Mouse (Mus musculus) hindbrain, embryonic 16.5 days (tissue): Measurements from ENCODE around the gene Setdb2. TPM values are rescaled to one million over a fixed set of nuclear protein-coding genes. Genes with fewer than 3 reads are reported as not detected.
A peak's percentile ranks its signal among the peaks of the same experiment; 100 is the strongest.
"Not testable (repeated sequence)": the region's sequence is repeated elsewhere in the genome, so short reads cannot be mapped to it uniquely, and the experiment has no call there.

Source experiments
- ATAC-seq: fragments of 200-750 bp; cut with Nextera tagmentation; 2 replicates; pipeline ENCODE4 v1.8.0; 2017; ENCODE audit warnings: moderate TSS enrichment, moderate library complexity
- H3K27ac ChIP-seq: fragments of 300-500 bp; sonication (generic); 2 replicates; pipeline ENCODE4 v1.5.1; 2014; ENCODE audit warnings: low read depth, mild to moderate bottlenecking, control low read depth, low read length, moderate library complexity
- H3K27me3 ChIP-seq: fragments of 300-500 bp; sonication (generic); replicated peaks from 2 replicates; pipeline ENCODE4 v1.6.1; 2014; ENCODE audit warnings: low read length; ENCODE audit not compliant: control insufficient read depth, insufficient read depth
- H3K36me3 ChIP-seq: fragments of 300-500 bp; sonication (generic); 2 replicates; pipeline ENCODE4 v1.6.1; 2014; ENCODE audit warnings: mild to moderate bottlenecking, low read length, moderate library complexity, mixed read lengths; ENCODE audit not compliant: control insufficient read depth, insufficient read depth
- H3K4me1 ChIP-seq: fragments of 300-500 bp; sonication (generic); 2 replicates; pipeline ENCODE4 v1.6.1; 2014; ENCODE audit warnings: low read depth, low read length; ENCODE audit not compliant: control insufficient read depth, insufficient read depth
- H3K4me2 ChIP-seq: fragments of 300-500 bp; sonication (generic); 2 replicates; pipeline ENCODE4 v1.6.1; 2014; ENCODE audit warnings: mild to moderate bottlenecking, low read length, control low read depth, moderate library complexity
- H3K4me3 ChIP-seq: fragments of 300-500 bp; sonication (generic); 2 replicates; pipeline ENCODE4 v1.5.1; 2014; ENCODE audit warnings: mild to moderate bottlenecking, low read length, control low read depth, moderate library complexity
- H3K9ac ChIP-seq: fragments of 300-500 bp; sonication (generic); 2 replicates; pipeline ENCODE4 v1.6.1; 2014; ENCODE audit warnings: low read depth, mild to moderate bottlenecking, control low read depth, low read length, moderate library complexity
- H3K9me3 ChIP-seq: fragments of 300-500 bp; sonication (generic); 2 replicates; pipeline ENCODE4 v1.6.1; 2014; ENCODE audit warnings: mild to moderate bottlenecking, low read length, moderate library complexity; ENCODE audit not compliant: control insufficient read depth
- WGBS: fragments of 180-500 bp; shearing (Covaris S2); extraction: QIAGEN DNeasy Blood & Tissue Kit; methylation state at CpG from one replicate; pipeline ENCODE4 v1.1.7; 2014; 5-methylcytosine and 5-hydroxymethylcytosine counted together
- polyA plus RNA-seq: library from polyadenylated mRNA; unstranded; fragments of >200 nt; fragmentation: Nextera tagmentation; extraction: Ambion mirVana; gene quantifications from 2 replicates; pipeline ENCODE4 v1.2.1, GENCODE M21; 2015

The Setdb2 gene
- polyA plus RNA-seq, 1 experiment from 2014 or later, result 6.0 TPM

DNA sequence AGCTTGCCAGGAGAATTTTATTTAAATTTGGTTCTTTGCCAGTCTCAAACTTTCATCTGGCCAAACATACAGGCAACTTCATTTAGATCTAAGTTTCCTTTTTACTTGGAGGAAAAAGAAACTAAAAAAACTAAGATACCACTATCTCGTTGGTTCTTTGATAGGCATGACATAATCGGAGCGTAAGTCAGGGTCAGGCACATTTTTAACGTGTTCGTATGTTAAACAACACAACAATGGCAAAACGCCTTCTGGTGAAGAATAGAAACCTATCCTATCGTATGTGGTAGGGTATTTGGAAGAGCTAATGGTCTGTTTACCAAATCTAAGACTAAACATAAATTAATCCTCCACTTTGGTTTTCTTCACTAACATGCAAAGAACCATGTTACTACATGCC, 645 bp downstream of the Setdb2 start:
- WGBS, result 22% methylated on average over 7 of the region's 7 CpGs
- Histone ChIP-seq H3K9ac (peak overlapping the region; percentile 87), H3K9me3 (no peaks in the 10 kb centered on the region), H3K36me3 (no peaks in the 10 kb centered on the region), H3K27ac (no peak overlapping the region), H3K4me1 (peaks cover 6% of the 10 kb centered on the region), H3K4me2 (peak overlapping the region; percentile 87), H3K4me3 (peak overlapping the region; percentile 97), H3K27me3 (no peaks in the 10 kb centered on the region)
- no peak for ATAC-seq

DNA sequence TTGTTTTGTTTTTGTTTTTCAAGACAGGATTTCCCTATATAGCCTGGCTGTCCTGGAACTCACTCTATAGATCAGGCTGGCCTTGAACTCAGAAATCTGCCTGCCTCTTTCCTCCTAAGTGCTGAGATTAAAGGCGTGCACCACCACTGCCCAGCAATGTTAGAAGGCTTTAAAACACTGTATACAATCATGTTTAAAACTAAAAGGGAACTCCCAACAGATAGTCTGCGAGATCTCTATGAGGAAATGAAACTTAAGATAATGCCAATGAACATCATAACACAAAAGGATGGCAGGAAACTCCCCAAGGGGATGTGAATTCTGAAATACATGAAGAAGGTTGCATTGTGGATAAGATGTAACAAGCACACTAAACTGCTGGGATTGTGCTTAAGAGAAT, 2.2 kb downstream of the Setdb2 start:
- ATAC-seq, result no peak
- H3K9me3 ChIP-seq, result no peaks in the 10 kb centered on the region
- H3K27me3 ChIP-seq, result no peaks in the 10 kb centered on the region
- no peak overlapping the region for H3K4me2 ChIP-seq
- no peak overlapping the region for H3K4me3 ChIP-seq
- no peak overlapping the region for H3K27ac ChIP-seq
- no peak overlapping the region for H3K9ac ChIP-seq
- H3K36me3 ChIP-seq, result no peaks in the 10 kb centered on the region
- WGBS, result 84% methylated on average over 2 of the region's 2 CpGs
- peaks cover 6% of the 10 kb centered on the region for H3K4me1 ChIP-seq

DNA sequence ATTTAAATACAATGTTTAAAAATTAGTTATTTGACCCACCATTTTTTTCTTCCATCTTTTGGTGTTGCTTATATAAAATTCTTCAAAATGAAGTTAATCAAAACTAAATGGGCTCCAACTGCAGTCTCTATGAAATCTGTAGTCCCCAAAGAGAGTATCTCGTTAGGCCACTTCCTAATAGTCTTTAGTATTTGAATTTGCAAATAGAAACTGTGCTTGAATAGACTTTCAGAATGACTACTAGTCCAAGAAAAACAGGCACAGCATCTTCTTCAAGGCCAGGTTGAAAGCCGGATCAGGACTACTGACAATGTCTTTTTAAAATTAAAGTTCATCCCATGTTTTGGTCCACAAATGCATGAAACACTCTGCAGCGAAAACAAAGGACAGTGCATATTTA, 3.3 kb downstream of the Setdb2 start:
- peaks cover 6% of the 10 kb centered on the region for H3K4me1 ChIP-seq
- WGBS, result 86% methylated on average over 3 of the region's 3 CpGs
- no peak overlapping the region for H3K4me2 ChIP-seq
- no peak for ATAC-seq
- no peaks in the 10 kb centered on the region for H3K36me3 ChIP-seq
- H3K27ac ChIP-seq, result no peak overlapping the region
- no peak overlapping the region for H3K4me3 ChIP-seq
- H3K9ac ChIP-seq, result no peak overlapping the region
- H3K9me3 ChIP-seq, result no peaks in the 10 kb centered on the region
- H3K27me3 ChIP-seq, result no peaks in the 10 kb centered on the region

DNA sequence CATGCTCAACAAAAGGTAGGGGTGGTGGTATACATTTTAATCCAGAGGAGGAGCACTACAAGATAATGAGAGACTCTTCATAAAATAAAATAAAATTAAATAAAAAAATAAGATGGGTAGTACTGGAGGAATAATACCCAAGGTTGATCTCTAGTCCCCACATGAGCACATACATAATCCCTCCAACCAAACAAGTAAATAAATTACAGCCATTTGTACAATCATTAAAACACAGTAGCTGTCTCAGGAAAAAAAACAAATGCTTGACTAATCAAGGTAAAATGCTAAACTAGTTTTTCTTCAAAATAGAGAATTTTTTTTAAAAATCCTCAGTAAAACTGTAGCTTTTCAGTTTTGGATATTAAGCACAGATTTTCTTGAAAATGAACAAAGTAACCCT, 5.5 kb downstream of the Setdb2 start:
- no peak for ATAC-seq
- Histone ChIP-seq H3K4me1 (peaks cover 6% of the 10 kb centered on the region), H3K27ac (no peak overlapping the region), H3K9me3 (no peaks in the 10 kb centered on the region), H3K9ac (no peak overlapping the region), H3K4me3 (no peak overlapping the region), H3K4me2 (no peak overlapping the region), H3K36me3 (no peaks in the 10 kb centered on the region), H3K27me3 (no peaks in the 10 kb centered on the region)

DNA sequence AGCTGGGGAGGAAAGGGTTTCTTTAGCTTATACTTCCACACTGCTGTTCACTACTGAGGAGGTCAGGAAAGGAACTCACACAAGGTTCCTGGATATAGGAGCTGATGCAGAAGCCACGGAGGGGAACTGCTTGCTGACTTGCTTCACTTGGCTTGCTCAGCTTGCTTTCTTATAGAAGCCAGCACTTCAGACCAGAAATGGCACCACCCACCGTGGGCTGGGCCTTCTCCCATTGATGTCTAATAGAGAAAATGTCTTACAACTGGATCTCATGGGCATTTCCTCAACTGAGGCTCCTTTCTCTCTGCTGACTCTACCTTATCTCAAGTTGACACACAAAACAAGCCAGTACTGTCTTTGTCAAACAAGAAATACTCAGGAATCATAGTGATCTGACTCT, 6.8 kb downstream of the Setdb2 start:
- Histone ChIP-seq H3K27me3 (no peaks in the 10 kb centered on the region), H3K4me2 (no peak overlapping the region), H3K9me3 (no peaks in the 10 kb centered on the region), H3K36me3 (no peaks in the 10 kb centered on the region), H3K4me3 (no peak overlapping the region), H3K9ac (no peak overlapping the region), H3K4me1 (no peaks in the 10 kb centered on the region), H3K27ac (no peak overlapping the region)
- WGBS, result 72% methylated on average over 2 of the region's 2 CpGs
- ATAC-seq, result no peak

DNA sequence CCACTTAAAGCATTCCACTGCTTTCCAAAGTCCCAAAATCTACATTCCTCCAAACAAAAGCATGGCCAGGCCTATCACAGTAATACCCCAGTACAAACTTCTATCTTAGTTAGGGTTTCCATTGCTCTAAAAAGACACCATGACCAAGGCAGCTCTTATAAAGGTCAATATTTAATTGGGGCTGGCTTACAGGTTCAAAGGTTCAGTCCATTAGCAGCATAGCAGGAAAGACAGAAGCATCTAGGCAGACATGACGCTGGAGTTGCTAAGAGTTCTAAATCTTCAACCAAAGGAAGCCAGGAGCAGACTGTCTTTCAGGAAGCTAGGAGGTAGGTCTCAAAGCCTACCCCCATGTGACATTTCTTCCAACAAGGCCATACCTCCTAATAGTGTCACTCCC, 10.1 kb downstream of the Setdb2 start:
- ATAC-seq, result no peak
- Histone ChIP-seq H3K36me3 (no peaks in the 10 kb centered on the region), H3K4me1 (no peaks in the 10 kb centered on the region), H3K27ac (no peak overlapping the region), H3K4me3 (no peak overlapping the region), H3K9me3 (no peaks in the 10 kb centered on the region), H3K4me2 (no peak overlapping the region), H3K27me3 (no peaks in the 10 kb centered on the region), H3K9ac (no peak overlapping the region)
- WGBS, result 81% methylated on average over 1 of the region's 1 CpGs

DNA sequence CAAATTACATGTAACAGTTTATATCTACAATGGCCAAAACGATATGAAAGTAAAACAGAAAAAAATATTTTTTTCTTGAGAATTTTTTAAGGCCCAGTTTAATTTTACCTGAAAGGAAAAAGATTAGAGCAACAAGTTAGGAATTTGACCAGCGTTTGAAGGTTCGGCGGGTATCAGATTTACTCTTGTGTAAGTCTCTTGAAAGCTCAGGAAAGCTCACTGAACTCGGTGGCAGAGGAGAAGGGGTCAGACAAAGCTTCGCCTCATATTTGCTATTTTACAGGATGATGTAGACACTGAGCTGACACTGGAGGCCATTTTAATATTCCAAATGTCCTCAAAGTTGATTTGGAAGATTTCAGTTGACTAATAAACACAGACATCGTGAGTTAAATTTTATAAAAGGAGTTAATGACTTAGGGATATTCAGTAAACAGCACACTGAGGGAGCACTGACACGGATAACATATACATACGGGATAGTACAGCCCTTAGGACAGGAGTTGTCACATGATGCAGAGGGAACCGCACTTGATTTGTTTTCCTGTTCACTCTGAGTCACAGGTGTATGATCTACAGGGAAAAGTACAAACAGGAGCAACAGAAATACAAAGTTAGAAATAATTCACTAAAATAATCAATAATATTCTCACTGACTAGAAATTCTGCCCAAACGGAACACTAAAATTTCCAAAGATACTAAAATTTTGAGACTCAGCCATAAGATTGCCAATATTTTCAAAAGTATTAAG, 17.6 kb downstream of the Setdb2 start:
- ATAC-seq, result no peak
- WGBS, result 91% methylated on average over 11 of the region's 11 CpGs
- no peak overlapping the region for H3K4me3 ChIP-seq
- no peak overlapping the region for H3K27ac ChIP-seq
- no peak overlapping the region for H3K9ac ChIP-seq
- H3K27me3 ChIP-seq, result no peaks in the 10 kb centered on the region
- no peaks in the 10 kb centered on the region for H3K36me3 ChIP-seq
- H3K4me2 ChIP-seq, result no peak overlapping the region
- no peaks in the 10 kb centered on the region for H3K4me1 ChIP-seq
- H3K9me3 ChIP-seq, result no peaks in the 10 kb centered on the region

DNA sequence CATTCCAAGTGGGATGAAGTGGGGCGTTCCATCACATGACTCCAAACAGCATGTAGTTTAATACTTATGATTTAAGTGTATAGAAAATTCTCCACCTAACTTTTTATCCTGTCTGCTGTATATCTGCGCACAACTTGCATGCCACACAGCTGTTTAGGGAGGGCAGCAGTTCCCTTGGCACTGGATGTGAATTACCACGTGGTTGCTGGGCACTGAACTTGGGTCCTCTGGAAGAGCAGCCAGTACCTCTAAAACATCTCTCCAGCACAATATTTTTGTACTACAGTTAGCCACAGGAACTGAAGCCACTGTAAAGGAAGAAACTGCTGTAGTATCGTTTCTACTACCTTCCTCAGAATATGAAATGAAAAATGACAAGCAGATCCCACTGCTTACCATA, 22.5 kb downstream of the Setdb2 start:
- WGBS, result 93% methylated on average over 4 of the region's 4 CpGs
- Histone ChIP-seq H3K27me3 (no peaks in the 10 kb centered on the region), H3K9me3 (no peaks in the 10 kb centered on the region)

DNA sequence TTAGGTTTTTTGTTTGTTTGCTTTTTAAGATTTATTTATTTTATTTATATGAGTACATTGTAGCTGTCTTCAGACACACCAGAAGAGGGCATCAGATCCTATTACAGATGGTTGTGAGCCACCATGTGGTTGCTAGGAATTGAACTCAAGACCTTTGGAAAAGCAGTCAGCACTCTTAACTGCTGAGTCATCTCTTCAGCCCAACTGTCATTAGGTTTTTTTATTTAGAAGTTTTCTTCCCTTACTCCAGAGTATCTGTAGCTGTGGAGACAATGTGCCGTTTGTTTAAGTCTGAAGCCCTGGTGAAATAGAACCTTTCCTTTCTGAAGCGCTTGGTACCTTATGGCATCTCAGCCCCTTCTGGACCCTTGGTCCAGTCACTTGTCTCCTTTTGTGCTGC, 25.7 kb downstream of the Setdb2 start:
- WGBS, result 98% methylated on average over 2 of the region's 2 CpGs
- H3K4me3 ChIP-seq, H3K4me2 ChIP-seq, H3K27me3 ChIP-seq, H3K9me3 ChIP-seq, H3K4me1 ChIP-seq, H3K27ac ChIP-seq, ATAC-seq, H3K36me3 ChIP-seq, H3K9ac ChIP-seq: not testable (repeated sequence)

More for the DNA sequence above, 22.5 kb downstream of the Setdb2 start:
- no peak for ATAC-seq
- Histone ChIP-seq H3K4me1 (no peaks in the 10 kb centered on the region), H3K4me3 (no peak overlapping the region), H3K4me2 (no peak overlapping the region), H3K27ac (no peak overlapping the region), H3K36me3 (no peaks in the 10 kb centered on the region), H3K9ac (no peak overlapping the region)

DNA sequence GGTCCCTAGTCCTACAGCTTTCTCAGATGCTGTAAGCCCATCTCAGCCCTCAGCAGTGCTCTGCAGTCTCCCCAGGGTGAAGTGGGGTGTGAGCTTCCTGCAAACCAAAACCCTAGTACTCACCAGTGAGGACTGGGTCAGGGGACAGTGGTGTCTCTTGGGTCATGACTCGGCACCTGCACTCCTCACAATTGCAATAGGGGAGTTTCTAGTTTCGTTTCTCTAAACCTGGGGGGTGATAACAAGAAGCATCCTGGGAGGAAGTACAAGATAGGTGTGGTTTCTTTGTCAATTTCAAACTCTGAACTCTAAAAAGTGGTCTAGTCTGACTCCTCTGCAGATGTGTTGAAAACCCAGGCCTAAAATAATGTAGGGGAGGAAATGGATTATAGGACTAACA, 43.7 kb downstream of the Setdb2 start:
- H3K27ac ChIP-seq, result no peak overlapping the region
- ATAC-seq, result no peak
- H3K9me3 ChIP-seq, result no peaks in the 10 kb centered on the region
- H3K4me3 ChIP-seq, result no peak overlapping the region
- no peaks in the 10 kb centered on the region for H3K36me3 ChIP-seq
- no peak overlapping the region for H3K9ac ChIP-seq
- H3K4me1 ChIP-seq, result no peaks in the 10 kb centered on the region
- WGBS, result 78% methylated on average over 2 of the region's 2 CpGs
- H3K27me3 ChIP-seq, result no peaks in the 10 kb centered on the region
- H3K4me2 ChIP-seq, result no peak overlapping the region
